Mouse (Mus musculus): ENCODE data around the gene Tmem181a. TPM values are rescaled to one million over a fixed set of nuclear protein-coding genes. Genes with fewer than 3 reads are reported as not detected.
"Not testable (repeated sequence)": the region's sequence is repeated elsewhere in the genome, so short reads cannot be mapped to it uniquely, and the experiment has no call there.

Gene Tmem181a
- polyA plus RNA-seq, 1 experiment from 2014 or later = 73.1 TPM

DNA sequence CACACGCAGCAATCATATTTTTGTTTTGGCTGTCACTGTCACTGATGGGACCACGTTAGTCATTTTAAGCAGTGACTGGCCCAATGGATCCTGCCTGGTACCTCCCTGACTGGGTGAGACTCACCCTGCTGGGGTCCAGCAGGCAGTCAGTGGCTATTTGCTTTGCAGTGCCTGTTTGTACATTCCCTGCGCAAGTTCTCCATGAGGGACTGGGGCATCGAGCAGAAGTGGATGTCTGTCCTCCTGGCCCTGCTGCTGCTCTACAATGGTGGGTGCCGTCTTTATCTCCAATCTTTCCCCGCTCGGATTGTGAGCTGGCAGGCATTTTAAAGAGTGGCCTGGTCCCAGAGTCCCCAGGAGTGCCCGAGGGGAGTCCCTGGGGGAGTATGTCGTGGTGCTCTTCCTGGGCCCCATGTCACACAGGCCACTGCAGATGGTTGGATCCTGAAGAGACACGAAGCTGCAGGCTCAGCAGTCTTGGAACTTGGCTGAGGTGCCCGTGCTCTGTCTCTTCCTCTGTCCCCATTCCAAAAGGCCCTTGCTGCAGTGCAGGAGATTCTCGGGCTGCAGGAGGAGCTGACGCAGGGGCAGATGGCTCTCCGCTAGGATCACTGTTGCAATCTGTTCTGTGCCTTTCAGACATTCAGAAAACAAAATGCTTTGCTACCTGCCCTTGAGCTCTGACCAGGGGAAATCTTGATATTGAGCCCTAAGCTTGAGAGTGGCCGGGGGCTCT lies 40.6 kb downstream of the Tmem181a start:
- not testable (repeated sequence) for H3K36me3 ChIP-seq (ENCODE audit: control insufficient read depth, insufficient read depth, low read length); H3K9me3 ChIP-seq (replicated peaks; ENCODE audit: control insufficient read depth, low read length, poor library complexity, severe bottlenecking); H3K4me3 ChIP-seq (ENCODE audit: low read depth, low read length); H3K27ac ChIP-seq (ENCODE audit: low read length); ATAC-seq; H3K9ac ChIP-seq (ENCODE audit: low read depth, low read length); H3K27me3 ChIP-seq (ENCODE audit: control insufficient read depth, insufficient read depth, low read depth, low read length); H3K4me2 ChIP-seq (ENCODE audit: low read length); H3K4me1 ChIP-seq (ENCODE audit: control insufficient read depth, insufficient read depth, low read length)
- WGBS = 95% methylated on average over 8 of the region's 15 CpGs

DNA sequence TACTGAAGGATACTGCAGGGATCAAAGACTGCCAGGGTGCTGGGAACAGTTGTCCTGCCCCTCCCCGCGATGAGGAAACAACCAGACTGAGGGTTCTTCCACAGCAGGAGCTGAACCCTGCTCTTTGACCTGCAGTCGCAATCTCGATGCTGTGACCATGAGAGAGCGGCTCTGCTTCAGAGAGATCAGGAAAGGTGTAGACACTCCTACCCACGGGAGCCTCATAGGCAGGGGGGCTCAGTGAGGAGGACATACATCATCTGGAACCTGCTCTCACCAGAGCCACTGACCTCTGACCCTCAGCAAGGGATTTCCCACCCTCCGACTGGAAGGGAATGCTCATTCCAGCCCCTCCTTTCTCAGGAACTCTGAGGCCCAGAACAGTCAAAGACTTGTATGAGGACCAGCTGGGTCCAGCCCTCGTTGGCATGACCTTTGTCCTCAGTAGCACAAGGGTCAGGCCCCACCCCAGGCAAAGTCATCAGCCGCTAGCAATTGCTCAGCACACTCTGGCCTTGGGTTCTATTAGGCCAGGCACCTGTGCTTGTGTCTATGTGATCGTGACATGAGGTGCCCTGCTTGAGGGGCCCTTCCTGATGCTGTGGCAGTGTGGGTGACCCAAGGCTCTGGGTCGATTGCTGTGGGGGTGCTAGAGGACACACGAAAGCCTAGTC lies 43.7 kb downstream of the Tmem181a start:
- H3K4me2 ChIP-seq (ENCODE audit: low read length); H3K27ac ChIP-seq (ENCODE audit: low read length); H3K4me1 ChIP-seq (ENCODE audit: control insufficient read depth, insufficient read depth, low read length); H3K9me3 ChIP-seq (replicated peaks; ENCODE audit: control insufficient read depth, low read length, poor library complexity, severe bottlenecking); H3K27me3 ChIP-seq (ENCODE audit: control insufficient read depth, insufficient read depth, low read depth, low read length); H3K9ac ChIP-seq (ENCODE audit: low read depth, low read length); H3K4me3 ChIP-seq (ENCODE audit: low read depth, low read length); ATAC-seq; H3K36me3 ChIP-seq (ENCODE audit: control insufficient read depth, insufficient read depth, low read length): not testable (repeated sequence)
- WGBS = 74% methylated on average over 5 of the region's 12 CpGs

DNA sequence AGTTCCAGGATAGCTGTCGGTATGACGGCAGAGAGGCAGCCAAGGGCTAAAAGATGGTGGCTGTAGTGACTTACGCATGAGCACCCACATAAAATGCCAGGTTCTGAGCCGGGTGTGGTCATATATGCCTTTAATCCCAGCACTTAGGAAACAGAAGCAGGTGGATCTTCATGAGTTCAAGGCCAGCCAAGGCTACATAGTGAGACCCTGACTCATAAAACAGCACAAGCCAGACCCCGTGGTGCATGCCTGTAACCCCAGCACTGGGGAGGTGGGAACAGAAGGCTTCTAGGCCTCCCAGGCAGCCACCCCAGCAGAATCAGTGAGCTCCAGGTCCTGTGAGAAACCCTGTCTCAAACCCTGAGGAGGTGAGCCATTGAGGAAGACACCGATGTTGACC lies 48.2 kb downstream of the Tmem181a start:
- WGBS = 92% methylated on average over 5 of the region's 6 CpGs
- H3K4me3 ChIP-seq (ENCODE audit: low read depth, low read length); H3K4me1 ChIP-seq (ENCODE audit: control insufficient read depth, insufficient read depth, low read length); H3K9ac ChIP-seq (ENCODE audit: low read depth, low read length); ATAC-seq; H3K27ac ChIP-seq (ENCODE audit: low read length); H3K4me2 ChIP-seq (ENCODE audit: low read length); H3K27me3 ChIP-seq (ENCODE audit: control insufficient read depth, insufficient read depth, low read depth, low read length); H3K9me3 ChIP-seq (replicated peaks; ENCODE audit: control insufficient read depth, low read length, poor library complexity, severe bottlenecking); H3K36me3 ChIP-seq (ENCODE audit: control insufficient read depth, insufficient read depth, low read length): not testable (repeated sequence)

DNA sequence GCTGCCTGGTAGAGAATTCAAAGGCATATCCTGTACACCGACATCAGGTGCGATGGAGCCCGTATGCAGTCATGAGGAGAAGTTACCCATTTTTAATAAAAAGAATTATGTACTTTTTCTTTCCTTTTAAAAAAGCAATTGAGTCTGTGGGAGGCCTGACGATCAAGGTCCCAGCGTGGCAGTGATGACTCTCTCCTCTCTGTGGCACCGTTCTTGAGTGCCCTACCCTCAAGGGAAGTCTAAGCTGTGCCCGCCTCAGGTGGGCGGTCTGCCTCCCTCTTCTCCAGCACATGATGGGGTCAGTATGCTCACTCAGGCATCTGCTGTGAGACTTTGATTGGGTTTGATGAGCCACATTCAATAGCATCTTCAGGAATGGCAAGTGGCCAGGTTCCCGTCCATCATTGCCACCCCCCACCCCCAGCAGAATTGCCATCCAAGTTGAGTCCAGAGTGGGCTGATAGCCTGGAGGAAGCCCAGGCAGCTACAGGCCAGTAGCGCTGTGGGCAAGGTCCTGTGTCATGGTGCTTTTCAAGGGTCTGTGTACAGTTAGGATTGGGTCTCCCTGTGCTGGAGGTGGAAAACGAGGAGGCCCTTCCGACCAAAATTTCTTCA lies 49.1 kb downstream of the Tmem181a start:
- ATAC-seq; H3K27ac ChIP-seq (ENCODE audit: low read length); H3K4me2 ChIP-seq (ENCODE audit: low read length); H3K27me3 ChIP-seq (ENCODE audit: control insufficient read depth, insufficient read depth, low read depth, low read length); H3K4me1 ChIP-seq (ENCODE audit: control insufficient read depth, insufficient read depth, low read length); H3K9me3 ChIP-seq (replicated peaks; ENCODE audit: control insufficient read depth, low read length, poor library complexity, severe bottlenecking); H3K36me3 ChIP-seq (ENCODE audit: control insufficient read depth, insufficient read depth, low read length); H3K9ac ChIP-seq (ENCODE audit: low read depth, low read length); H3K4me3 ChIP-seq (ENCODE audit: low read depth, low read length): not testable (repeated sequence)
- 89% methylated on average over 12 of the region's 12 CpGs for WGBS

DNA sequence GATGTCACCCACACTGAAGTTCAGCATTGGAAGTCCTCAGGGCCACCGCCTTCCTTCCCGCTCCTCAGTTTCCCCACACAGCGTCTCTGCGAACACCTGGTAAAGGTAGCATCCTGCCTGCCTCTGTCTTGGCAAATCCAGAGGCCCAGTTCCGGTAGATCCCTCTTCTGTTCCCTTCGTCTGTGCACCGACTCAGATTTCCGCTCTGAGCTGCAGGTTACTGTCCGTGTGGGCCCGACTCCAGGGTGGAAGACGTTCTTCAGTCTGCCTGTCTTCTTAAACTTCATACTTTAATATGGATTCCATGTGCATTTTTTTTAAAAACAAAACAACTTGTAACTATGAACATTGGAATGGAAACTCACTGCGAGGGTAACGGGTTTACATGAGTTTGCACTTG lies 49.8 kb downstream of the Tmem181a start:
- 94% methylated on average over 9 of the region's 13 CpGs for WGBS
- H3K27me3 ChIP-seq (ENCODE audit: control insufficient read depth, insufficient read depth, low read depth, low read length); ATAC-seq; H3K27ac ChIP-seq (ENCODE audit: low read length); H3K9me3 ChIP-seq (replicated peaks; ENCODE audit: control insufficient read depth, low read length, poor library complexity, severe bottlenecking); H3K4me3 ChIP-seq (ENCODE audit: low read depth, low read length); H3K4me2 ChIP-seq (ENCODE audit: low read length); H3K9ac ChIP-seq (ENCODE audit: low read depth, low read length); H3K4me1 ChIP-seq (ENCODE audit: control insufficient read depth, insufficient read depth, low read length); H3K36me3 ChIP-seq (ENCODE audit: control insufficient read depth, insufficient read depth, low read length): not testable (repeated sequence)

DNA sequence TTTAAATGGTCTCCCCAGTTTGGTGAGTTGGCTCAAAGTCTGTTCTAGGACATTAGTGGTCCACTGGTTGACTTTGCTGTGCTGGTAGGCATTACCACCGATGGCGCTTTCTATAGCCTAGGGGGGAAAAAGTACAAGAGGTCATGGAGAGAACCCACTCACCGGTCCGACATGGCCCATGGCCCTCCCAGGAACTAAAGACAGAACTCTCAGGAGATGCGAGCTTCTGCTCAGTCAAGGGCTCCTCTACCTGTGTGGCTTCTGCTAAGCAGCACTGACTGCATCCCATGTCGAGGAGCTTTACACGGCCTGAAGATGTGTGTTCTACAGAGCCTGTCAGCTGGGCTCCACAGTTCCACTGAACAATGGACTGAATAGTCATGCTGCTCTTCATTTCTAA lies 55.1 kb downstream of the Tmem181a start:
- H3K27ac ChIP-seq (ENCODE audit: low read length); H3K4me3 ChIP-seq (ENCODE audit: low read depth, low read length); H3K36me3 ChIP-seq (ENCODE audit: control insufficient read depth, insufficient read depth, low read length); H3K9me3 ChIP-seq (replicated peaks; ENCODE audit: control insufficient read depth, low read length, poor library complexity, severe bottlenecking); H3K9ac ChIP-seq (ENCODE audit: low read depth, low read length); H3K27me3 ChIP-seq (ENCODE audit: control insufficient read depth, insufficient read depth, low read depth, low read length); H3K4me1 ChIP-seq (ENCODE audit: control insufficient read depth, insufficient read depth, low read length); ATAC-seq; H3K4me2 ChIP-seq (ENCODE audit: low read length): not testable (repeated sequence)
- WGBS = 91% methylated on average over 7 of the region's 7 CpGs

DNA sequence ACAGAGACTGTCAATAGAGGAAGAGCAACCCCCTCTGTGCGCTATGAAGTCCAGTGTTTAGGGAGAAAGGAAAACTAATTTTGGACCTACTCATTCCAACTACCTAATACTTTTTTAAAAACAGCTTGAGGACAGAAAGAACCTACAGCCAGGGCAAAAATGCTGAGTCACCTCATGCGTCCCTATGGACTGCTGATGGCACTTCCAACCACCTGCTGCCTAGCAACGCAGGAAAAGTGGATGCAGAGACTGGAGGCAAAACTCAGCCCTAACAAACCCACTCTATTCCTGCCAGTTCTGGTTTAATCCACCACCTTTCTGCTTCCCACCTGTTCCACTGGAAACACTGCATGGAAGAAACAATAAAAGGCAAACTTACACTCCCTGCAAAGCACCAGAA lies 56.1 kb downstream of the Tmem181a start:
- not testable (repeated sequence) for H3K4me1 ChIP-seq (ENCODE audit: control insufficient read depth, insufficient read depth, low read length); ATAC-seq; H3K36me3 ChIP-seq (ENCODE audit: control insufficient read depth, insufficient read depth, low read length); H3K27ac ChIP-seq (ENCODE audit: low read length); H3K9ac ChIP-seq (ENCODE audit: low read depth, low read length); H3K9me3 ChIP-seq (replicated peaks; ENCODE audit: control insufficient read depth, low read length, poor library complexity, severe bottlenecking); H3K4me2 ChIP-seq (ENCODE audit: low read length); H3K27me3 ChIP-seq (ENCODE audit: control insufficient read depth, insufficient read depth, low read depth, low read length); H3K4me3 ChIP-seq (ENCODE audit: low read depth, low read length)
- WGBS = 63% methylated on average over 3 of the region's 3 CpGs

DNA sequence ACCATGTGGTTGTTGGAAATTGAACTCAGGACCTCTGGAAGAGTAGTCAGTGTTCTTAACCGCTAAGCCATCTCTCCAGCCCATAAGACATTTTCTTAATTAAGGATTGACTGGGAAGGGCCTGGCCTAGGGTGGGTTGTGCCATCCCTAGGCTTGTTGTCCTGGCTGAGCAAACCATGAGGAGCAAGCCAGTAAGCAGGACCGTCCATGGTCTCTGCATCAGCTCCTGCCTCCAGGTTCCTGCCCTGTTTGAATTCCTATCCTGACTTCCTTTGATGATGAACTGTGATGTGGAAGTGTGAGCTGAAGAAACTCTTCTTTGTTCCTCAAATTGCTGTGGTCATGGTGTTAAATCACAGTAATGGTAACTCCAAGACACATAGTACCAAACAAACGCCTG lies 57.8 kb downstream of the Tmem181a start:
- H3K9ac ChIP-seq (ENCODE audit: low read depth, low read length); H3K4me2 ChIP-seq (ENCODE audit: low read length); H3K4me3 ChIP-seq (ENCODE audit: low read depth, low read length); ATAC-seq; H3K9me3 ChIP-seq (replicated peaks; ENCODE audit: control insufficient read depth, low read length, poor library complexity, severe bottlenecking); H3K27me3 ChIP-seq (ENCODE audit: control insufficient read depth, insufficient read depth, low read depth, low read length); H3K27ac ChIP-seq (ENCODE audit: low read length); H3K36me3 ChIP-seq (ENCODE audit: control insufficient read depth, insufficient read depth, low read length); H3K4me1 ChIP-seq (ENCODE audit: control insufficient read depth, insufficient read depth, low read length): not testable (repeated sequence)
- WGBS = 95% methylated on average over 2 of the region's 3 CpGs

DNA sequence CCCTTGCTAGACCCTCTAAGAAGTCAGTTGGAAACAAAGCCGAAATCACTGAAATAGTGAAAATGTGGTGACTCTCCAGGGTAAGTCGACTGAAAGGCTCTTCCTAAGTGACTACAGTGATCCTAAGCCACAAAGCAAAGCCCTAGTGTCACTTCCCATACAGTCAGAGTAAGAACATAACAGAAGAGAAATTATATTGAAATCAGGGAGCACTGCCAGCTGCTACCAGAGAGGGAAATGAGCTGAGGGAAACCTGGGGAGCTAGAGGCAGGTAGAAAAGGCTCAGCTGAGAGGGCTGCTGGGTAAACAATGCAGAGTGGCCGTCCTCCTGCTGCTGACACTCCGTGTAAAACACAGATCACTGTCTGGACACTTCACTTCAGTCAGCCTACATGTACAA lies 59.0 kb downstream of the Tmem181a start:
- not testable (repeated sequence) for H3K36me3 ChIP-seq (ENCODE audit: control insufficient read depth, insufficient read depth, low read length); H3K9me3 ChIP-seq (replicated peaks; ENCODE audit: control insufficient read depth, low read length, poor library complexity, severe bottlenecking); H3K4me1 ChIP-seq (ENCODE audit: control insufficient read depth, insufficient read depth, low read length); H3K4me2 ChIP-seq (ENCODE audit: low read length); ATAC-seq; H3K4me3 ChIP-seq (ENCODE audit: low read depth, low read length); H3K27me3 ChIP-seq (ENCODE audit: control insufficient read depth, insufficient read depth, low read depth, low read length); H3K27ac ChIP-seq (ENCODE audit: low read length); H3K9ac ChIP-seq (ENCODE audit: low read depth, low read length)
- WGBS = 6% methylated on average over 2 of the region's 4 CpGs

Measured in midbrain, embryonic 16.5 days (tissue).